Mouse (Mus musculus): ENCODE data around the gene Aldh3b3. TPM values are rescaled to one million over a fixed set of nuclear protein-coding genes. Genes with fewer than 3 reads are reported as not detected.

Aldh3b3 gene
- polyA plus RNA-seq, 1 experiment from 2014 or later, result not detected

GRCm38 (mm10) chr19:3998335-3998734 lies 39.9 kb downstream of the Aldh3b3 start:
- no peak overlapping the region for H3K27ac ChIP-seq (ENCODE audit: low read depth, low read length)
- H3K4me1 ChIP-seq (ENCODE audit: control insufficient read depth, insufficient read depth, low read length), result peaks cover 21% of the 10 kb centered on the region
- WGBS (ENCODE audit: insufficient replicate concordance), result 70% methylated on average over 8 of the region's 8 CpGs
- H3K9ac ChIP-seq (ENCODE audit: low read depth, low read length), result no peak overlapping the region
- H3K4me3 ChIP-seq (ENCODE audit: low read depth, low read length), result no peak overlapping the region
- no peak overlapping the region for H3K4me2 ChIP-seq
- H3K36me3 ChIP-seq (ENCODE audit: control insufficient read depth, insufficient read depth, low read length), result no peaks in the 10 kb centered on the region
- no peaks in the 10 kb centered on the region for H3K9me3 ChIP-seq (replicated peaks; ENCODE audit: control insufficient read depth, low read length)
- no peak for ATAC-seq (replicated peaks; ENCODE audit: insufficient number of reproducible peaks, low FRiP score, low TSS enrichment)
- H3K27me3 ChIP-seq (ENCODE audit: control insufficient read depth, insufficient read depth, low read length), result no peaks in the 10 kb centered on the region

- Histone ChIP-seq H3K9ac (ENCODE audit: low read depth, low read length) (no peak overlapping the region), H3K27ac (ENCODE audit: low read depth, low read length) (no peak overlapping the region; the same call in 1 of the 2 replicates), H3K4me1 (ENCODE audit: control insufficient read depth, insufficient read depth, low read length) (peaks cover 28% of the 10 kb centered on the region), H3K4me2 (peak overlapping the region; percentile 89), H3K36me3 (ENCODE audit: control insufficient read depth, insufficient read depth, low read length) (no peaks in the 10 kb centered on the region), H3K27me3 (ENCODE audit: control insufficient read depth, insufficient read depth, low read length) (no peaks in the 10 kb centered on the region), H3K9me3 (replicated peaks; ENCODE audit: control insufficient read depth, low read length) (no peaks in the 10 kb centered on the region), H3K4me3 (ENCODE audit: low read depth, low read length) (peak overlapping the region; percentile 71)
- 79% methylated on average over 9 of the region's 9 CpGs for WGBS (ENCODE audit: insufficient replicate concordance)
- no peak for ATAC-seq (replicated peaks; ENCODE audit: insufficient number of reproducible peaks, low FRiP score, low TSS enrichment)
Observed at GRCm38 (mm10) chr19:3999121-3999730, 40.8 kb downstream of the Aldh3b3 start.

DNA sequence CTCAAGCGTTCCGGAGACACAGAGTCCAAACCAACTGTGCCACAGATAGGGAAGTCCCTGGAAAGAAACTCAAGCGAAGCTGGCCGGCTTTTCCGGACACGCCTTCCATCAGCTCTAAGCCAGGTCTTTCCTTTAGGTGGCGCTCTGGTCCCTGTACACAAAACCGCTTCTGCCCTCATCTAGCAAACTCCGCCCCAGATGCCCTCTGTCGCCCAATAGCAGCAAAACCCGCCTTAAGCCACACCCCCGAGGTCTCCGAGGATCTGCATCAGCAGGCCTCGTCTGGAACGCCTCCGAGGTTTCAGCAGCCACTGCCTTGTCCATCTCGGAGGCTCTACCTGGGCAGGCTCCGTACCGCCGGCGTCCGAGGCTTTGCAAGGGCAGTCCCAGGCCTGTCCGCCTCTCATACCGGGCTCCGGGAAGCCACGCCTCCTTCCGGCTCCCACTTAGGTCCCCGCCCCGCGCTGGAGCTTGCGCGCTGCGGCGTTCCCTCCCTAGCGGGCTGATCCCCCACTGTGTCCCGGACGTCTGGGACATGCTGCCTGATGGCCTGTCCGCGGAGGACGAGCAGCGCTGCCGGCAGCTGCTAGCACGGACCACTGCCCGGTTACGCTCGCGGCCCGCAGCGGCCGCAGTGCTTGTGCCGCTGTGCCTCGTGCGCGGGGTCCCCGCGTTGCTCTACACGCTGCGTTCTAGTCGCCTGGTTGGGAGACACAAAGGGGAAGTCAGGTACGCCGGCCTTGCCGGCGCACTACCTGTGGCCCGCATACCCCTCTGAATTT lies 41.9 kb downstream of the Aldh3b3 start, which contains the start of the genes Nudt8 and Gm49405:
Gene Nudt8 (plus strand): TSS at position 462 of the 782 bp plus-strand sequence.
Gene Gm49405 (plus strand): TSS at position 508 of the 782 bp plus-strand sequence.
- Histone ChIP-seq H3K4me2 (peak within 1 kb of the TSS; percentile 89), H3K9me3 (replicated peaks; ENCODE audit: control insufficient read depth, low read length) (no peaks in the 10 kb centered on the region), H3K4me3 (ENCODE audit: low read depth, low read length) (peak within 1 kb of the TSS; percentile 71), H3K4me1 (ENCODE audit: control insufficient read depth, insufficient read depth, low read length) (peaks cover 39% of the 10 kb centered on the region), H3K9ac (ENCODE audit: low read depth, low read length) (peak within 1 kb of the TSS; percentile 89), H3K27ac (ENCODE audit: low read depth, low read length) (peak within 1 kb of the TSS; percentile 99), H3K27me3 (ENCODE audit: control insufficient read depth, insufficient read depth, low read length) (no peaks in the 10 kb centered on the region), H3K36me3 (ENCODE audit: control insufficient read depth, insufficient read depth, low read length) (0 out of 2 replicates have a peak, but pooled peaks cover 2% of the 10 kb centered on the region)
- peak; percentile 85 for ATAC-seq (replicated peaks; ENCODE audit: insufficient number of reproducible peaks, low FRiP score, low TSS enrichment)
- WGBS (ENCODE audit: insufficient replicate concordance), result under 1% methylated on average over 64 of the region's 64 CpGs

GRCm38 (mm10) chr19:4000949-4001525 lies 42.6 kb downstream of the Aldh3b3 start:
- Histone ChIP-seq H3K27me3 (ENCODE audit: control insufficient read depth, insufficient read depth, low read length) (no peaks in the 10 kb centered on the region), H3K9me3 (replicated peaks; ENCODE audit: control insufficient read depth, low read length) (no peaks in the 10 kb centered on the region), H3K4me2 (peak overlapping the region; percentile 89), H3K9ac (ENCODE audit: low read depth, low read length) (peak overlapping the region; percentile 89), H3K27ac (ENCODE audit: low read depth, low read length) (peak overlapping the region; percentile 99), H3K4me3 (ENCODE audit: low read depth, low read length) (peak overlapping the region; percentile 71), H3K4me1 (ENCODE audit: control insufficient read depth, insufficient read depth, low read length) (peaks cover 41% of the 10 kb centered on the region), H3K36me3 (ENCODE audit: control insufficient read depth, insufficient read depth, low read length) (peaks cover 5% of the 10 kb centered on the region)
- ATAC-seq (replicated peaks; ENCODE audit: insufficient number of reproducible peaks, low FRiP score, low TSS enrichment), result no peak
- WGBS (ENCODE audit: insufficient replicate concordance), result 17% methylated on average over 17 of the region's 17 CpGs

DNA sequence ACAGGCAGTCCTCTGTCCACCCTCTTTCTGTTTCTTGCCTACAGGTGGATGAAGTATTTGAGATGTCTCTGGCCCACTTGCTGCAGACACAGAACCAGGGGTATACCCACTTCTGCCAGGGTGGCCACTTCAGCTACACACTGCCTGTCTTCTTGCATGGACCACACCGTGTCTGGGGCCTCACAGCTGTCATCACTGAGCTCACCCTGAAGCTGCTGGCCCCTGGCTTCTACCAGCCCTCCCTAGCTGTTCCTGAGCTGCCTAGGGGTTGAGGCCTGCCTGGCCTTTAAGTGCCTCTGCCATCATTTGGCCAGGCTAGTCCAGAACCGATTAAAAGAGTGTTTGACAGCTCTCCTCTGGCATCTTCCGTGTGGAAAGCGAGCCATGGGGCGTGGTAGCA lies 43.3 kb downstream of the Aldh3b3 start:
- WGBS (ENCODE audit: insufficient replicate concordance), result 69% methylated on average over 5 of the region's 5 CpGs
- H3K9me3 ChIP-seq (replicated peaks; ENCODE audit: control insufficient read depth, low read length), result no peaks in the 10 kb centered on the region
- H3K4me3 ChIP-seq (ENCODE audit: low read depth, low read length), result no peak overlapping the region
- peak overlapping the region; percentile 88; the same call in 1 of the 2 replicates for H3K27ac ChIP-seq (ENCODE audit: low read depth, low read length)
- H3K27me3 ChIP-seq (ENCODE audit: control insufficient read depth, insufficient read depth, low read length), result no peaks in the 10 kb centered on the region
- no peak overlapping the region; the same call in 1 of the 2 replicates for H3K4me2 ChIP-seq
- peak overlapping the region; percentile 52; the same call in 1 of the 2 replicates for H3K9ac ChIP-seq (ENCODE audit: low read depth, low read length)
- ATAC-seq (replicated peaks; ENCODE audit: insufficient number of reproducible peaks, low FRiP score, low TSS enrichment), result no peak
- H3K36me3 ChIP-seq (ENCODE audit: control insufficient read depth, insufficient read depth, low read length), result peaks cover 12% of the 10 kb centered on the region
- H3K4me1 ChIP-seq (ENCODE audit: control insufficient read depth, insufficient read depth, low read length), result peaks cover 42% of the 10 kb centered on the region

- H3K4me3 ChIP-seq (ENCODE audit: low read depth, low read length), result peak within 1 kb of the TSS; percentile 19
- peak within 1 kb of the TSS; percentile 58 for H3K9ac ChIP-seq (ENCODE audit: low read depth, low read length)
- peak within 1 kb of the TSS; percentile 55 for H3K4me2 ChIP-seq
- peak within 1 kb of the TSS; percentile 88 for H3K27ac ChIP-seq (ENCODE audit: low read depth, low read length)
- WGBS (ENCODE audit: insufficient replicate concordance), result 53% methylated on average over 1 of the region's 1 CpGs
- no peaks in the 10 kb centered on the region for H3K27me3 ChIP-seq (ENCODE audit: control insufficient read depth, insufficient read depth, low read length)
- H3K36me3 ChIP-seq (ENCODE audit: control insufficient read depth, insufficient read depth, low read length), result peaks cover 22% of the 10 kb centered on the region
- ATAC-seq (replicated peaks; ENCODE audit: insufficient number of reproducible peaks, low FRiP score, low TSS enrichment), result peak; percentile 23; the same call in 1 of the 2 replicates
- no peaks in the 10 kb centered on the region for H3K9me3 ChIP-seq (replicated peaks; ENCODE audit: control insufficient read depth, low read length)
- peaks cover 42% of the 10 kb centered on the region for H3K4me1 ChIP-seq (ENCODE audit: control insufficient read depth, insufficient read depth, low read length)
Observed at GRCm38 (mm10) chr19:4003112-4003511, 44.7 kb downstream of the Aldh3b3 start, which contains the start of gene Doc2g. TSS of gene Doc2g (plus strand) at chr19:4003313.

GRCm38 (mm10) chr19:4003641-4004040 lies 45.2 kb downstream of the Aldh3b3 start:
- no peak for ATAC-seq (replicated peaks; ENCODE audit: insufficient number of reproducible peaks, low FRiP score, low TSS enrichment)
- WGBS (ENCODE audit: insufficient replicate concordance), result 73% methylated on average over 12 of the region's 12 CpGs
- Histone ChIP-seq H3K4me3 (ENCODE audit: low read depth, low read length) (peak overlapping the region; percentile 19), H3K27ac (ENCODE audit: low read depth, low read length) (peak overlapping the region; percentile 88), H3K4me2 (peak overlapping the region; percentile 55), H3K9ac (ENCODE audit: low read depth, low read length) (peak overlapping the region; percentile 58; the same call in 1 of the 2 replicates), H3K27me3 (ENCODE audit: control insufficient read depth, insufficient read depth, low read length) (no peaks in the 10 kb centered on the region), H3K36me3 (ENCODE audit: control insufficient read depth, insufficient read depth, low read length) (peaks cover 24% of the 10 kb centered on the region), H3K4me1 (ENCODE audit: control insufficient read depth, insufficient read depth, low read length) (peaks cover 42% of the 10 kb centered on the region), H3K9me3 (replicated peaks; ENCODE audit: control insufficient read depth, low read length) (no peaks in the 10 kb centered on the region)

- Histone ChIP-seq H3K9me3 (replicated peaks; ENCODE audit: control insufficient read depth, low read length) (no peaks in the 10 kb centered on the region), H3K4me2 (peak overlapping the region; percentile 55), H3K4me3 (ENCODE audit: low read depth, low read length) (no peak overlapping the region), H3K36me3 (ENCODE audit: control insufficient read depth, insufficient read depth, low read length) (peaks cover 26% of the 10 kb centered on the region), H3K4me1 (ENCODE audit: control insufficient read depth, insufficient read depth, low read length) (peaks cover 42% of the 10 kb centered on the region), H3K9ac (ENCODE audit: low read depth, low read length) (peak overlapping the region; percentile 17; the same call in 1 of the 2 replicates), H3K27me3 (ENCODE audit: control insufficient read depth, insufficient read depth, low read length) (no peaks in the 10 kb centered on the region), H3K27ac (ENCODE audit: low read depth, low read length) (no peak overlapping the region)
- no peak for ATAC-seq (replicated peaks; ENCODE audit: insufficient number of reproducible peaks, low FRiP score, low TSS enrichment)
- 80% methylated on average over 15 of the region's 15 CpGs for WGBS (ENCODE audit: insufficient replicate concordance)
Observed at GRCm38 (mm10) chr19:4004331-4004730, 45.9 kb downstream of the Aldh3b3 start.
